Mouse (Mus musculus) liver, embryonic 15.5 days (tissue): ENCODE measurements around the gene Tmem50a. TPM values are rescaled to one million over a fixed set of nuclear protein-coding genes. Genes with fewer than 3 reads are reported as not detected.

Experiments
- ATAC-seq: fragments of 200-750 bp; cut with Nextera tagmentation; 2 replicates; pipeline ENCODE4 v1.8.0; 2017; ENCODE audit warnings: moderate number of reproducible peaks, mild to moderate bottlenecking, moderate library complexity; ENCODE audit not compliant: insufficient read depth
- H3K27ac ChIP-seq: fragments of 300-500 bp; sonication (generic); replicated peaks from 2 replicates; pipeline ENCODE4 v1.5.1; 2015; ENCODE audit warnings: mild to moderate bottlenecking, inconsistent platforms
- H3K27me3 ChIP-seq: fragments of 300-500 bp; sonication (generic); 2 replicates; pipeline ENCODE4 v1.6.1; 2015; ENCODE audit warnings: mild to moderate bottlenecking, inconsistent platforms
- H3K36me3 ChIP-seq: fragments of 300-500 bp; sonication (generic); replicated peaks from 2 replicates; pipeline ENCODE4 v1.6.1; 2015; ENCODE audit warnings: moderate library complexity, mild to moderate bottlenecking, inconsistent platforms
- H3K4me1 ChIP-seq: fragments of 300-500 bp; sonication (generic); replicated peaks from 2 replicates; pipeline ENCODE4 v1.6.1; 2015; ENCODE audit warnings: inconsistent platforms
- H3K4me2 ChIP-seq: fragments of 300-500 bp; sonication (generic); 2 replicates; pipeline ENCODE4 v1.6.1; 2015; ENCODE audit warnings: moderate library complexity, mild to moderate bottlenecking, inconsistent platforms
- H3K4me3 ChIP-seq: fragments of 300-500 bp; sonication (generic); replicated peaks from 2 replicates; pipeline ENCODE4 v1.5.1; 2015; ENCODE audit warnings: mild to moderate bottlenecking, inconsistent platforms
- H3K9ac ChIP-seq: fragments of 300-500 bp; sonication (generic); 2 replicates; pipeline ENCODE4 v1.6.1; 2015; ENCODE audit warnings: moderate library complexity, mild to moderate bottlenecking, inconsistent platforms
- H3K9me3 ChIP-seq: fragments of 300-500 bp; sonication (generic); replicated peaks from 2 replicates; pipeline ENCODE4 v1.6.1; 2016; ENCODE audit warnings: inconsistent platforms
- WGBS: fragments of 180-500 bp; shearing (Covaris S2); methylation state at CpG from one replicate; pipeline ENCODE4 v1.1.7; 2015; ENCODE audit warnings: mixed read lengths; ENCODE audit not compliant: insufficient replicate concordance; 5-methylcytosine and 5-hydroxymethylcytosine counted together
- polyA plus RNA-seq: library from polyadenylated mRNA; unstranded; fragments of >200 nt; fragmentation: Nextera tagmentation; extraction: Ambion mirVana; gene quantifications from 2 replicates; pipeline ENCODE4 v1.2.1, GENCODE M21; 2015

Gene Tmem50a
- polyA plus RNA-seq, 1 experiment from 2014 or later, result 79.4 TPM

GRCm38 (mm10) chr4:134850551-134850950 is 64.3 kb downstream of the Tmem50a start:
- Histone ChIP-seq H3K4me2 (peak overlapping the region; percentile 86), H3K27ac (peak overlapping the region; percentile 93; the same call in 1 of the 2 replicates), H3K9me3 (no peaks in the 10 kb centered on the region), H3K36me3 (0 out of 2 replicates have a peak, but pooled peaks cover 3% of the 10 kb centered on the region), H3K4me3 (no peak overlapping the region), H3K9ac (no peak overlapping the region), H3K4me1 (peaks cover 64% of the 10 kb centered on the region), H3K27me3 (0 out of 2 replicates have a peak, but pooled peaks cover 4% of the 10 kb centered on the region)
- WGBS, result 85% methylated on average over 4 of the region's 4 CpGs
- ATAC-seq, result no peak

Other genes starting within 250 kb of the Tmem50a start
- 1.4 and 2.0 TPM in 2 replicates for gene Man1c1, start 210.7 kb downstream of the Tmem50a start, polyA plus RNA-seq
- 21.8 and 22.4 TPM in 2 replicates for gene Ldlrap1, start 147.0 kb downstream of the Tmem50a start, polyA plus RNA-seq
- 16.0 and 17.3 TPM in 2 replicates for gene Maco1, start 61.7 kb downstream of the Tmem50a start, polyA plus RNA-seq
- gene Rhd, start 50.5 kb downstream of the Tmem50a start, polyA plus RNA-seq, result 587 and 603 TPM in 2 replicates
- gene Rsrp1, start 8.6 kb upstream of the Tmem50a start, polyA plus RNA-seq, result 280 and 309 TPM in 2 replicates
- 46.4 and 50.2 TPM in 2 replicates for gene Syf2, start 15.9 kb upstream of the Tmem50a start, polyA plus RNA-seq
- gene Runx3, start 205.6 kb upstream of the Tmem50a start, polyA plus RNA-seq, result 0.60 and 0.75 TPM in 2 replicates